37 mouse cellular contexts compared by ENCODE assay signal in the genomic region with DNA sequence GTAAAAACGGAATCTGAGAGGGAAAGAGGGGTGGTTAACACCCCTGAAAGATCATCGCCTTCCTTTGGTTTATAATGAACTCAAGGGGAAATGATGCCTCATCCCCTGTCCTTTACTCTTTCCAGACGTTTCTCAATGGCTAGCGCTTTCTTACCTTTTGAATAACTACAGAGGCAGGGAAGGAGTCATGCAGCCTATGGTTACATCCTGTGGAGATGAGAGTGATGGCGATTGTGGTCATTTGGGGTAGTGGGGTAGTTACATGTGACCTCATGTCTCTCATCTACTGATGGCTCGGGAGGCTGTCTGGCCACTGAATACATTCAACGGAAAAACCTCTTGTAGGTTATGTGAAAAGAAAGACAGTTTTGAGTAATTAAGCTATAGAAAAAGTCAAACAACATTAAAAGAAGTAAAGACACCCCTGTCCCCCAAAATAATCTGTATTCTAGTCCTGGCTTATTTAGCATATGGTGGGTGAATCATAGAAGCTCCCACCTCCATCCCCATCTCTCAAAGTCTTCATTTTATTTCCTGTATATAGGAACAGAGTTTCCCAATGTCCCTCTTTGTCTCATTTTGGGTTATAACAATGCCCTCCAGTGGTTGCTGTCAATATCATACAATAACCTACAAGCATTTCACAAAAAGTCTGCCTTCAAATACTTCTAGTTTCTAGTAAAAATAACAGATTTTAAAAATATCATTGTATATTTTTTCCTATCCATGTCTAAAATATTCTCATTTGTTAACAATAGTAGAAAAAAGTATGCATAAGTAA. TPM values are rescaled to one million over a fixed set of nuclear protein-coding genes. Genes with fewer than 3 reads are reported as not detected.
DNase-seq lines count a peak whose midpoint lies in the region; ATAC-seq and TF ChIP-seq lines count a peak whose summit lies in the region.
"Had no signal": no experiment of that assay in that cellular context is flagged by ENCODE, and none has a peak within 500 bp of the region (broad histone marks: within the 10 kb centered on the region; RNA-seq: fewer than 3 reads in every experiment).

No protein-coding gene starts in this region.

- 0 out of 2 replicates have a peak, but pooled peaks have one; percentile 3 for TF ChIP-seq CTCF in kidney, postnatal 0 days (IDR thresholded peaks at IDR 0.05; ENCODE audit: low read depth)
- TF ChIP-seq CTCF in CH12.LX (conservative IDR thresholded peaks at IDR 0.05 in 1 of 2, IDR thresholded peaks at IDR 0.05 in 1 of 2; ENCODE audit: low read depth in 2 of 2, low read length in 2 of 2): peak in 1 of 2 experiments; percentile 65; a peak in 2 of 4 replicates

- peak; percentile 66 for TF ChIP-seq RAD21 in CH12.LX (IDR thresholded peaks at IDR 0.05; ENCODE audit: low read depth, low read length)

- no peak for TF ChIP-seq EP300 in CH12.LX (IDR thresholded peaks at IDR 0.05; ENCODE audit: low read length)

- 63% methylated on average over 7 of the region's 7 CpGs for WGBS in kidney, postnatal 0 days
- WGBS in midbrain, embryonic 14.5 days: 74% methylated on average over 7 of the region's 7 CpGs

- no peak for DNase-seq in kidney, postnatal 0 days (ENCODE audit: low spot score)
- no peak for DNase-seq in kidney, postnatal 10 days
- peak; percentile 60 for DNase-seq in 416B (ENCODE audit: low read depth)
- DNase-seq in CH12.LX (ENCODE audit: extremely low read depth): no peak
- DNase-seq in embryo, embryonic 10 days (ENCODE audit: low spot score): no peak
- DNase-seq in urinary bladder, postnatal 36 days (ENCODE audit: low spot score in 2 of 2): no peak
- DNase-seq in midbrain, embryonic 14.5 days: no peak
- DNase-seq: adrenal gland, postnatal 25 days; cerebellum, adult 2 months; cerebellum, postnatal 14 days; gastrocnemius, adult 2 months; gastrocnemius, postnatal 36 days; heart, postnatal 36 days; kidney, postnatal 36 days; liver; lung, adult 2 months; lung, postnatal 10 days; right cerebral cortex, adult 18-20 months; spleen, adult 18-20 months; thymus, adult 2 months; thymus, postnatal 4 days had no signal

- ATAC-seq in kidney, postnatal 0 days (replicated peaks; ENCODE audit: low FRiP score, low read depth): no peak
- peak; percentile 33; the same call in 1 of the 2 replicates for ATAC-seq in granulocyte monocyte progenitor cell, adult 5-6 weeks (replicated peaks; ENCODE audit: poor library complexity, severe bottlenecking)
- no peak for ATAC-seq in midbrain, embryonic 14.5 days (ENCODE audit: low FRiP score, low TSS enrichment)
- ATAC-seq: forebrain, embryonic 14.5 days; intestine, postnatal 0 days had no signal

- H3K4me1 ChIP-seq in kidney, postnatal 0 days (replicated peaks; ENCODE audit: insufficient read depth, low read length): no peaks in the 10 kb centered on the region
- H3K4me1 ChIP-seq in CH12.LX (ENCODE audit: control insufficient read depth in 1 of 2, insufficient read depth in 2 of 2): peaks cover 3 to 44% of the 10 kb centered on the region in 2 experiments; a peak in 2 of 4 replicates
- H3K4me1 ChIP-seq in midbrain, embryonic 14.5 days (ENCODE audit: control insufficient read depth, insufficient read depth, low read length): no peaks in the 10 kb centered on the region
- H3K4me1 ChIP-seq: embryonic facial prominence, embryonic 12.5 days; heart, embryonic 15.5 days; hindbrain, embryonic 13.5 days had no signal

- no peak overlapping the region for H3K4me2 ChIP-seq in kidney, postnatal 0 days (ENCODE audit: low read length)
- peak overlapping the region; percentile 74; the same call in 1 of the 2 replicates for H3K4me2 ChIP-seq in CH12.LX (ENCODE audit: insufficient read depth, low read depth, poor library complexity, severe bottlenecking)
- no peak overlapping the region for H3K4me2 ChIP-seq in midbrain, embryonic 14.5 days (ENCODE audit: low read length)
- H3K4me2 ChIP-seq: embryonic facial prominence, embryonic 12.5 days; heart, embryonic 15.5 days; hindbrain, embryonic 13.5 days; midbrain, embryonic 11.5 days had no signal

- H3K9me3 ChIP-seq in kidney, postnatal 0 days (replicated peaks; ENCODE audit: low read length): no peaks in the 10 kb centered on the region
- no peaks in the 10 kb centered on the region for H3K9me3 ChIP-seq in CH12.LX (replicated peaks; ENCODE audit: low read length)
- no peaks in the 10 kb centered on the region for H3K9me3 ChIP-seq in midbrain, embryonic 14.5 days (ENCODE audit: control insufficient read depth, low read length)
- H3K9me3 ChIP-seq: embryonic facial prominence, embryonic 12.5 days; G1E; heart, embryonic 15.5 days; hindbrain, embryonic 13.5 days had no signal

- no peaks in the 10 kb centered on the region for H3K36me3 ChIP-seq in kidney, postnatal 0 days (ENCODE audit: insufficient read depth, low read length)
- H3K36me3 ChIP-seq in CH12.LX (replicated peaks in 1 of 2; ENCODE audit: control insufficient read depth in 1 of 2, insufficient read depth in 1 of 2, low read length in 1 of 2): no peaks in the 10 kb centered on the region
- no peaks in the 10 kb centered on the region for H3K36me3 ChIP-seq in midbrain, embryonic 14.5 days (ENCODE audit: control insufficient read depth, insufficient read depth, low read length)
- H3K36me3 ChIP-seq: embryonic facial prominence, embryonic 12.5 days; G1E; heart, embryonic 15.5 days; hindbrain, embryonic 13.5 days had no signal

- in situ Hi-C loops in CH12.LX (cut with MboI; ENCODE audit: low pct_ligation_motif_present, low pct_unique_long_range_greater_than_20kb, low sequenced_read_pairs): no loop called here

- H3K9ac ChIP-seq in kidney, postnatal 0 days (ENCODE audit: low read depth, low read length): no peak overlapping the region
- no peak overlapping the region for H3K9ac ChIP-seq in CH12.LX (ENCODE audit: insufficient read depth, low read depth)
- no peak overlapping the region for H3K9ac ChIP-seq in midbrain, embryonic 14.5 days (replicated peaks; ENCODE audit: low read length)
- H3K9ac ChIP-seq: embryonic facial prominence, embryonic 12.5 days; heart, embryonic 15.5 days; hindbrain, embryonic 13.5 days; liver, embryonic 14.5 days had no signal

- dilution Hi-C loops in CH12.LX (cut with MboI; ENCODE audit: extremely low pct_ligation_motif_present, extremely low pct_unique_long_range_greater_than_20kb, low sequenced_read_pairs): no loop called here

- H3K4me3 ChIP-seq in kidney, postnatal 0 days (replicated peaks; ENCODE audit: low read depth, low read length): no peak overlapping the region
- no peak overlapping the region for H3K4me3 ChIP-seq in CH12.LX (replicated peaks in 1 of 3; ENCODE audit: low read depth in 2 of 3, low read length in 2 of 3, poor library complexity in 1 of 3)
- H3K4me3 ChIP-seq in midbrain, embryonic 14.5 days (replicated peaks; ENCODE audit: low read depth, low read length): no peak overlapping the region
- H3K4me3 ChIP-seq: embryonic facial prominence, embryonic 12.5 days; gastrocnemius, adult 2 months; heart, embryonic 15.5 days; hindbrain, embryonic 13.5 days had no signal

- no peaks in the 10 kb centered on the region for H3K79me2 ChIP-seq in CH12.LX (replicated peaks; ENCODE audit: control insufficient read depth, extremely low read depth, insufficient read depth, poor library complexity, severe bottlenecking)

- no peaks in the 10 kb centered on the region for H3K27me3 ChIP-seq in kidney, postnatal 0 days (ENCODE audit: insufficient read depth, low read length)
- no peaks in the 10 kb centered on the region for H3K27me3 ChIP-seq in CH12.LX (replicated peaks)
- H3K27me3 ChIP-seq in midbrain, embryonic 14.5 days (ENCODE audit: control insufficient read depth, insufficient read depth, low read length): no peaks in the 10 kb centered on the region
- H3K27me3 ChIP-seq: embryonic facial prominence, embryonic 12.5 days; heart, embryonic 15.5 days; hindbrain, embryonic 13.5 days had no signal

- H3K27ac ChIP-seq in kidney, postnatal 0 days: no peak overlapping the region
- H3K27ac ChIP-seq in CH12.LX (ENCODE audit: insufficient read depth, low read depth): no peak overlapping the region
- H3K27ac ChIP-seq in midbrain, embryonic 14.5 days (replicated peaks; ENCODE audit: low read depth, low read length): no peak overlapping the region
- H3K27ac ChIP-seq: embryonic facial prominence, embryonic 12.5 days; gastrocnemius, adult 2 months; heart, embryonic 15.5 days; hindbrain, embryonic 13.5 days; liver, embryonic 14.5 days had no signal

- TF ChIP-seq POLR2A in CH12.LX (IDR thresholded peaks at IDR 0.05; ENCODE audit: low read depth, low read length): no peak

TF ChIP-seq in CH12.LX, 34 proteins besides CTCF, POLR2A, EP300 and RAD21:
- no peak for TF ChIP-seq CHD1 (IDR thresholded peaks at IDR 0.05; ENCODE audit: low read depth, low read length)
- TF ChIP-seq PAX5 (IDR thresholded peaks at IDR 0.05; ENCODE audit: low read length): no peak
- peak; percentile 57 for TF ChIP-seq SMC3 (IDR thresholded peaks at IDR 0.05; ENCODE audit: low read depth, low read length)

RNA-seq across cellular contexts. Expression of a gene that starts 29.3 kb away (rescaled TPM):
- polyA plus RNA-seq in kidney, postnatal 0 days (2015; fragmentation: Nextera tagmentation; extraction: Ambion mirVana): not detected in 2 replicates
- total RNA-seq in CH12.LX (2012; rRNA removed): 149 and 168 TPM in 2 replicates
- 1,247 and 1,500 TPM in 2 replicates for total RNA-seq in CH12.LX (2014; rRNA removed)
- polyA plus RNA-seq in CH12.LX (2012; ENCODE audit: insufficient read length, low read depth): 619 and 698 TPM in 2 replicates
- not detected in 2 replicates for total RNA-seq in granulocyte monocyte progenitor cell, adult 5-6 weeks (2014; fragmentation: Nextera tagmentation)
- total RNA-seq in granulocyte monocyte progenitor cell, adult 5-6 weeks (2017): not detected in 2 replicates
- polyA plus RNA-seq in midbrain, embryonic 14.5 days (2014; fragmentation: Nextera tagmentation; extraction: Ambion mirVana): 1.4 and 1.6 TPM in 2 replicates
- total RNA-seq: adrenal gland, adult 18-20 months; adrenal gland, postnatal 25 days; gastrocnemius, adult 2 months; gastrocnemius, postnatal 36 days; heart, adult 8-10 months; heart, postnatal 36 days had no signal
- polyA plus RNA-seq: C2C12; cerebellum, adult 2 months; kidney, embryonic 14.5 days; limb, embryonic 11.5 days; liver, embryonic 14.5 days; lung, adult 2 months had no signal

RNA-seq across cellular contexts. Expression of a gene that starts 42.6 kb away (rescaled TPM):
- 0.17 and 0.25 TPM in 2 replicates for polyA plus RNA-seq in kidney, postnatal 0 days (2015; fragmentation: Nextera tagmentation; extraction: Ambion mirVana)
- total RNA-seq in CH12.LX (2012; rRNA removed) (3.1 and 3.2 TPM in 2 replicates), CH12.LX (2014; rRNA removed) (25.2 and 35.2 TPM in 2 replicates)
- polyA plus RNA-seq in CH12.LX (2012; ENCODE audit: insufficient read length, low read depth): 3.6 and 4.6 TPM in 2 replicates
- total RNA-seq in granulocyte monocyte progenitor cell, adult 5-6 weeks (2014; fragmentation: Nextera tagmentation): 3.8 and 4.0 TPM in 2 replicates
- total RNA-seq in granulocyte monocyte progenitor cell, adult 5-6 weeks (2017): 65.3 and 73.3 TPM in 2 replicates
- 0.49 TPM in 1 of 2 replicates, not detected in the other for polyA plus RNA-seq in midbrain, embryonic 14.5 days (2014; fragmentation: Nextera tagmentation; extraction: Ambion mirVana)
- total RNA-seq: gastrocnemius, adult 2 months; gastrocnemius, postnatal 36 days; heart, postnatal 36 days; layer of hippocampus, postnatal 25 days had no signal
- polyA plus RNA-seq: C2C12; cerebellum, adult 2 months; forebrain, embryonic 14.5 days; hindbrain, embryonic 13.5 days; kidney, embryonic 14.5 days; limb, embryonic 11.5 days; midbrain, embryonic 11.5 days; neural tube, embryonic 11.5 days had no signal

Comparison
In these comparisons a context has a peak if more than half of its experiments do, and no peak if none do; other contexts are left out.
1. RNA of a gene that starts 29.3 kb away (polyA plus RNA-seq): 619 to 698 TPM in CH12.LX; 1.4 to 1.6 TPM in midbrain, embryonic 14.5 days and not detected in kidney, postnatal 0 days; every median in the first group is over 100 times any median in the second.